Mouse (Mus musculus): Measurements from ENCODE around the gene Atp6v1f. TPM values are rescaled to one million over a fixed set of nuclear protein-coding genes. Genes with fewer than 3 reads are reported as not detected.

Gene Atp6v1f
- total RNA-seq, 2 experiments from 2014 or later, result 221 to 225 TPM

DNA sequence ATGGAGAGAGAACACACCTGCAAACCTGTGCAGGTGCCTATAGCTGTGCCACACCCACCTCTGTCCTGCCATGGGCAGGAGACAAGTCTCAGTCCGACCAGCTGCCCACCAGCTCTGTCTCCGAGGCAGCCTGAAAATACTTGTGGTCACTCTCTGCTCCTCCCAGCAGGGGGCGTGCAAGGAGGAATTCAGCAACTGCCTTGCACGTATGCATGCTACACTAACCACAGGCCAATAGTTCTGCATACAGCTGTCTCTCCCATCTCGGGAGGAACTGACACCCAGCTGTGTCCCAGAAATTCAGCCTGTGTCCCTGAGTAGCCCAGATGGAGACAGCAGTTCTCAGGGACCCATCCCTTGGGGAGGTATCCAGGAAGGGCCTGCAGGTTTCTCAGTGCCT is 49.6 kb downstream of the Atp6v1f start:
- DNase-seq (ENCODE audit: low spot score in 2 of 2), result peak; percentile 65 to 69

Other genes with a start within 250 kb of the Atp6v1f start
- gene Hilpda, start 195.2 kb upstream of the Atp6v1f start, total RNA-seq (2021), result 1 to 10 TPM; 7.3 to 7.6 TPM
- gene Fam71f2, start 188.1 kb upstream of the Atp6v1f start, total RNA-seq (2021), result not detected
- gene Fam71f1, start 148.6 kb upstream of the Atp6v1f start, total RNA-seq (2021), result not detected
- 100 to 1,000 TPM; 105 to 109 TPM for gene Calu, start 119.6 kb upstream of the Atp6v1f start, total RNA-seq (2021)
- 1 to 10 TPM in 1 of 2 experiments, under 1 TPM in 1; 0.54 to 1.1 TPM for gene Opn1sw, start 79.2 kb upstream of the Atp6v1f start, total RNA-seq (2021)
- gene Ccdc136, start 71.4 kb upstream of the Atp6v1f start, total RNA-seq (2021), result 10 to 100 TPM; 60.7 to 66.7 TPM
- 1 to 10 TPM; 4.0 to 4.4 TPM for gene Flnc, start 34.5 kb upstream of the Atp6v1f start, total RNA-seq (2021)
- gene Atp6v1fnb, start 3.7 kb downstream of the Atp6v1f start, total RNA-seq (2021), result not detected
- gene Kcp, start 40.2 kb downstream of the Atp6v1f start, total RNA-seq (2021), result 10 to 100 TPM; 10.0 to 14.4 TPM
- gene Irf5, start 58.9 kb downstream of the Atp6v1f start, total RNA-seq (2021), result 1 to 10 TPM; 3.1 to 3.4 TPM
- gene Tnpo3, start 142.2 kb downstream of the Atp6v1f start, total RNA-seq (2021), result 10 to 100 TPM; 71.5 to 72.2 TPM
- 10 to 100 TPM; 22.0 to 23.0 TPM for gene Tspan33, start 226.5 kb downstream of the Atp6v1f start, total RNA-seq (2021)

All from layer of hippocampus, postnatal 10 days (tissue).